Mouse (Mus musculus): ENCODE results near the gene Otop3. TPM values are rescaled to one million over a fixed set of nuclear protein-coding genes. Genes with fewer than 3 reads are reported as not detected.

Otop3 gene
- polyA plus RNA-seq (2017; shearing (Covaris generic)) = not detected

GRCm38 (mm10) chr11:115334531-115334930 is at the start of gene Otop3:
TSS of gene Otop3 (plus strand) at chr11:115334731.

GRCm38 (mm10) chr11:115297214-115297826 is 37.2 kb upstream of the Otop3 start, which contains the start of gene Fads6:
TSS of gene Fads6 (minus strand) at chr11:115297663.

GRCm38 (mm10) chr11:115306863-115307262 is 27.7 kb upstream of the Otop3 start, which contains the start of gene Otop2:
TSS of gene Otop2 (plus strand) at chr11:115307163.

GRCm38 (mm10) chr11:115321906-115322693 is 12.4 kb upstream of the Otop3 start, which contains the start of gene Ush1g:
TSS of gene Ush1g (minus strand) at chr11:115322041.

GRCm38 (mm10) chr11:115367395-115367944 is 32.9 kb downstream of the Otop3 start, which contains the start of gene Hid1:
TSS of gene Hid1 (minus strand) at chr11:115367756.

GRCm38 (mm10) chr11:115381743-115382539 is 47.4 kb downstream of the Otop3 start, which contains the start of gene Cdr2l:
TSS of gene Cdr2l (plus strand) at chr11:115381916.

Other genes starting within 250 kb of the Otop3 start
- gene Rab37, start 243.3 kb upstream of the Otop3 start, polyA plus RNA-seq (2017; shearing (Covaris generic)) = 45.1 TPM
- gene Cd300lf, start 200.7 kb upstream of the Otop3 start, polyA plus RNA-seq (2017; shearing (Covaris generic)) = 0.29 TPM
- gene Slc9a3r1, start 171.4 kb upstream of the Otop3 start, polyA plus RNA-seq (2017; shearing (Covaris generic)) = 167 TPM
- 11.7 TPM for gene Tmem104, start 147.2 kb upstream of the Otop3 start, polyA plus RNA-seq (2017; shearing (Covaris generic))
- gene Nat9, start 146.9 kb upstream of the Otop3 start, polyA plus RNA-seq (2017; shearing (Covaris generic)) = 9.5 TPM
- not detected for gene Grin2c, start 67.5 kb upstream of the Otop3 start, polyA plus RNA-seq (2017; shearing (Covaris generic))
- 16.2 TPM for gene Fdxr, start 57.7 kb upstream of the Otop3 start, polyA plus RNA-seq (2017; shearing (Covaris generic))
- 0.27 TPM for gene Fads6, start 37.1 kb upstream of the Otop3 start, polyA plus RNA-seq (2017; shearing (Covaris generic))
- not detected for gene Otop2, start 27.6 kb upstream of the Otop3 start, polyA plus RNA-seq (2017; shearing (Covaris generic))
- gene Ush1g, start 12.7 kb upstream of the Otop3 start, polyA plus RNA-seq (2017; shearing (Covaris generic)) = not detected
- gene Hid1, start 33.0 kb downstream of the Otop3 start, polyA plus RNA-seq (2017; shearing (Covaris generic)) = 60.2 TPM
- gene Cdr2l, start 47.2 kb downstream of the Otop3 start, polyA plus RNA-seq (2017; shearing (Covaris generic)) = 0.55 TPM
- 102 TPM for gene Mrpl58, start 69.0 kb downstream of the Otop3 start, polyA plus RNA-seq (2017; shearing (Covaris generic))
- 486 TPM for gene Atp5h, start 85.2 kb downstream of the Otop3 start, polyA plus RNA-seq (2017; shearing (Covaris generic))
- 106 TPM for gene Kctd2, start 85.4 kb downstream of the Otop3 start, polyA plus RNA-seq (2017; shearing (Covaris generic))
- not detected for gene Trim80, start 105.8 kb downstream of the Otop3 start, polyA plus RNA-seq (2017; shearing (Covaris generic))
- 14.1 TPM for gene Slc16a5, start 127.7 kb downstream of the Otop3 start, polyA plus RNA-seq (2017; shearing (Covaris generic))
- 65.1 TPM for gene Armc7, start 140.9 kb downstream of the Otop3 start, polyA plus RNA-seq (2017; shearing (Covaris generic))
- gene Nt5c, start 157.1 kb downstream of the Otop3 start, polyA plus RNA-seq (2017; shearing (Covaris generic)) = 244 TPM
- gene Jpt1, start 179.7 kb downstream of the Otop3 start, polyA plus RNA-seq (2017; shearing (Covaris generic)) = 310 TPM
- 541 TPM for gene Sumo2, start 201.5 kb downstream of the Otop3 start, polyA plus RNA-seq (2017; shearing (Covaris generic))
- 76.6 TPM for gene Nup85, start 229.7 kb downstream of the Otop3 start, polyA plus RNA-seq (2017; shearing (Covaris generic))

Data from naive thymus-derived CD4-positive, alpha-beta T cell, adult 5 months (primary cell).